Mouse (Mus musculus) lung, postnatal 0 days (tissue): Measurements from ENCODE around the gene Tfdp1.

ENCODE experiments used
- CTCF ChIP-seq: IDR thresholded peaks from 2 replicates; pipeline ENCODE4 v1.5.1; 2016; ENCODE audit warnings: antibody characterized with exemption, mild to moderate bottlenecking
- EP300 ChIP-seq: IDR thresholded peaks from 2 replicates; pipeline ENCODE4 v1.6.1; 2016; ENCODE audit warnings: antibody characterized with exemption, mild to moderate bottlenecking, control low read depth

DNA sequence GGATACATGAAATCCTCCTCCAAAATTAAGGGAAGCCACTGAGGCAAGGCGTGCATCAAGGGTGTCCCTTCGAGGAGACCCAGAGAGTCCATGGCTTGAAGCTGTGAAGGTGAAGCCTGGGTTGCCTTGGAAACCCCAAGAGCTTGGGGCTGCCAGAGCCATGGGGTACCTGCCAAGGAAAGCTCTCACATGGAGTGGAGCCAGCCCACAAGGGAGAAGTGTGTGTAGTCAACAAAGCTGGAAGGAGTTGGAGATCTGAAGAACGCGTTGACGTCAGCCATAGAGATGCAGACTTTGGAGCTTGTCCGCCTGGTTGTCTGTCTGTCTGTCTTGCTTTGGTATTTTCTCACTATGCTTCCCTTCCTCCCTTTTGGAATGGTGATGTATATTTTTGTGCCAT, 82.4 kb downstream of the Tfdp1 start:
- TF ChIP-seq CTCF, result no peak
- no peak for TF ChIP-seq EP300
